Mouse (Mus musculus): ENCODE data around the gene Gm20518. TPM values are rescaled to one million over a fixed set of nuclear protein-coding genes. Genes with fewer than 3 reads are reported as not detected.

The Gm20518 gene
- polyA plus RNA-seq, 1 experiment, result 7.7 TPM

DNA sequence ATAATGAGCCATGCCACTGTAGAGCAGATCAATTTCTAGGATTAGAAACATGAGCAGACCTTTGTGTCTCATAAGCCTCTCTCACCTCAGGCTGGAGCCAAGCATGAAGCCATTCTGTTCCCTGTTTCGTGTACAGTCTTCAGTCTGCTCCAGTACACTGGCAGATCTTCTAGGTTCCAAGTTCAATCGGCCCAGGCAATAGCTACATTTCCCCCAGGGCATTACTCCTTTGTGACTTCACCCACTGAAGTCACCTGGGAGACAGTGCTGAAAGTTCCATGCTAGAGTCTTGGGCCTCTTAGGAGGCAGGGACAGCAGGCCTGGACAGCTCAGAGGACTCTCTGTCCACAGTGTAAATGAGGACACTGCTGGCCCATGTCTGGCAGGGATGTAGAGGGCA lies 2.5 kb upstream of the Gm20518 start, which contains the start of gene Tssk1:
Tssk1 (plus strand) TSS at position 301 of the 400 bp plus-strand sequence.
- no peak for TF ChIP-seq CTCF (conservative IDR thresholded peaks at IDR 0.05; ENCODE audit: insufficient read depth, insufficient read length, low read depth, low read length)
- no peak for TF ChIP-seq POLR2A (IDR thresholded peaks at IDR 0.05; ENCODE audit: low read depth, low read length)
- no peak for DNase-seq
- Histone ChIP-seq H3K27me3 (replicated peaks; ENCODE audit: control insufficient read depth, insufficient read depth, low read length) (no peaks in the 10 kb centered on the region), H3K4me3 (ENCODE audit: insufficient read depth, low read depth, low read length) (no peak within 1 kb of the TSS), H3K4me1 (ENCODE audit: control insufficient read depth, insufficient read depth, low read length) (peaks cover 16% of the 10 kb centered on the region), H3K27ac (ENCODE audit: insufficient read depth, low read depth, low read length) (no peak within 1 kb of the TSS), H3K36me3 (ENCODE audit: control insufficient read depth, insufficient read depth, low read length) (no peaks in the 10 kb centered on the region)
- 63% methylated on average over 2 of the region's 2 CpGs for WGBS

DNA sequence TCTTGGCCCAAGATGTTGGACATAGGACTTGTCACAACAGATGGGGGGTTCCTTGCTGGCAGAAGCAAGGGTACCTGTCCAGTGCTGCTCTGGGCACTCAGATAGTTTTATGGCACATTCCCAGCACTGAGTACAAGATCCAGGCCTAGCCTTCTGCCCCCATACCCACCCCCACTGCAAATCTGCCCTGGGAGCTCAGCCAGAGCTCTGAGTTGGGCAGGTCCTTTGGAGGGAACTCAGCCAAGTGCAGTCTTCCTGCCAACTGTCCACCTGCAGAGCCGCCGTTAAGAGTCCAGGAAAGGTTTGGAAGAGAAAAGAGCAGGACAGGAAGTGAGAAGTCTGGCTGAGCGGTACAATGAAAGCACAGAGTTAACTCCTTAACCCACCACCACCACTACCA lies 1.1 kb upstream of the Gm20518 start:
- H3K27ac ChIP-seq (ENCODE audit: insufficient read depth, low read depth, low read length), result peak overlapping the region; percentile 69
- WGBS, result 11% methylated on average over 3 of the region's 3 CpGs
- H3K4me1 ChIP-seq (ENCODE audit: control insufficient read depth, insufficient read depth, low read length), result peaks cover 16% of the 10 kb centered on the region
- peak; percentile 94 for DNase-seq
- H3K27me3 ChIP-seq (replicated peaks; ENCODE audit: control insufficient read depth, insufficient read depth, low read length), result no peaks in the 10 kb centered on the region
- TF ChIP-seq POLR2A (IDR thresholded peaks at IDR 0.05; ENCODE audit: low read depth, low read length) (no peak), CTCF (conservative IDR thresholded peaks at IDR 0.05; ENCODE audit: insufficient read depth, insufficient read length, low read depth, low read length) (no peak)
- H3K4me3 ChIP-seq (ENCODE audit: insufficient read depth, low read depth, low read length), result no peak overlapping the region
- H3K36me3 ChIP-seq (ENCODE audit: control insufficient read depth, insufficient read depth, low read length), result no peaks in the 10 kb centered on the region

- TF ChIP-seq CTCF (conservative IDR thresholded peaks at IDR 0.05; ENCODE audit: insufficient read depth, insufficient read length, low read depth, low read length), result no peak
- TF ChIP-seq POLR2A (IDR thresholded peaks at IDR 0.05; ENCODE audit: low read depth, low read length), result no peak
- H3K27ac ChIP-seq (ENCODE audit: insufficient read depth, low read depth, low read length), result peak overlapping the region; percentile 94
- DNase-seq, result peak; percentile 94
- H3K27me3 ChIP-seq (replicated peaks; ENCODE audit: control insufficient read depth, insufficient read depth, low read length), result no peaks in the 10 kb centered on the region
- H3K4me3 ChIP-seq (ENCODE audit: insufficient read depth, low read depth, low read length), result peak overlapping the region; percentile 85
- H3K36me3 ChIP-seq (ENCODE audit: control insufficient read depth, insufficient read depth, low read length), result no peaks in the 10 kb centered on the region
- H3K4me1 ChIP-seq (ENCODE audit: control insufficient read depth, insufficient read depth, low read length), result peaks cover 16% of the 10 kb centered on the region
- 1% methylated on average over 44 of the region's 44 CpGs for WGBS
These were observed 429 bp downstream of the Gm20518 start for GRCm38 (mm10) chr16:17890917-17891566.

GRCm38 (mm10) chr16:17890342-17890727 lies 1.1 kb downstream of the Gm20518 start:
- Histone ChIP-seq H3K27me3 (replicated peaks; ENCODE audit: control insufficient read depth, insufficient read depth, low read length) (no peaks in the 10 kb centered on the region), H3K27ac (ENCODE audit: insufficient read depth, low read depth, low read length) (no peak overlapping the region), H3K4me1 (ENCODE audit: control insufficient read depth, insufficient read depth, low read length) (peaks cover 21% of the 10 kb centered on the region), H3K36me3 (ENCODE audit: control insufficient read depth, insufficient read depth, low read length) (no peaks in the 10 kb centered on the region), H3K4me3 (ENCODE audit: insufficient read depth, low read depth, low read length) (peak overlapping the region; percentile 85)
- no peak for DNase-seq
- TF ChIP-seq POLR2A (IDR thresholded peaks at IDR 0.05; ENCODE audit: low read depth, low read length), result no peak
- no peak for TF ChIP-seq CTCF (conservative IDR thresholded peaks at IDR 0.05; ENCODE audit: insufficient read depth, insufficient read length, low read depth, low read length)
- 35% methylated on average over 2 of the region's 2 CpGs for WGBS

- Histone ChIP-seq H3K4me3 (ENCODE audit: insufficient read depth, low read depth, low read length) (no peak overlapping the region), H3K4me1 (ENCODE audit: control insufficient read depth, insufficient read depth, low read length) (peaks cover 22% of the 10 kb centered on the region), H3K36me3 (ENCODE audit: control insufficient read depth, insufficient read depth, low read length) (no peaks in the 10 kb centered on the region), H3K27me3 (replicated peaks; ENCODE audit: control insufficient read depth, insufficient read depth, low read length) (no peaks in the 10 kb centered on the region), H3K27ac (ENCODE audit: insufficient read depth, low read depth, low read length) (no peak overlapping the region)
- no peak for DNase-seq
- TF ChIP-seq CTCF (conservative IDR thresholded peaks at IDR 0.05; ENCODE audit: insufficient read depth, insufficient read length, low read depth, low read length) (no peak), POLR2A (IDR thresholded peaks at IDR 0.05; ENCODE audit: low read depth, low read length) (no peak)
- 77% methylated on average over 6 of the region's 6 CpGs for WGBS
These were observed 1.7 kb downstream of the Gm20518 start for GRCm38 (mm10) chr16:17889689-17890341.

- TF ChIP-seq CTCF (conservative IDR thresholded peaks at IDR 0.05; ENCODE audit: insufficient read depth, insufficient read length, low read depth, low read length) (no peak), POLR2A (IDR thresholded peaks at IDR 0.05; ENCODE audit: low read depth, low read length) (no peak)
- no peak overlapping the region for H3K27ac ChIP-seq (ENCODE audit: insufficient read depth, low read depth, low read length)
- 43% methylated on average over 6 of the region's 6 CpGs for WGBS
- no peaks in the 10 kb centered on the region for H3K27me3 ChIP-seq (replicated peaks; ENCODE audit: control insufficient read depth, insufficient read depth, low read length)
- H3K36me3 ChIP-seq (ENCODE audit: control insufficient read depth, insufficient read depth, low read length), result no peaks in the 10 kb centered on the region; the same call in 1 of the 2 replicates
- H3K4me1 ChIP-seq (ENCODE audit: control insufficient read depth, insufficient read depth, low read length), result peaks cover 11% of the 10 kb centered on the region
- H3K4me3 ChIP-seq (ENCODE audit: insufficient read depth, low read depth, low read length), result no peak overlapping the region
- no peak for DNase-seq
These were observed 7.4 kb downstream of the Gm20518 start for GRCm38 (mm10) chr16:17884116-17884515.

DNA sequence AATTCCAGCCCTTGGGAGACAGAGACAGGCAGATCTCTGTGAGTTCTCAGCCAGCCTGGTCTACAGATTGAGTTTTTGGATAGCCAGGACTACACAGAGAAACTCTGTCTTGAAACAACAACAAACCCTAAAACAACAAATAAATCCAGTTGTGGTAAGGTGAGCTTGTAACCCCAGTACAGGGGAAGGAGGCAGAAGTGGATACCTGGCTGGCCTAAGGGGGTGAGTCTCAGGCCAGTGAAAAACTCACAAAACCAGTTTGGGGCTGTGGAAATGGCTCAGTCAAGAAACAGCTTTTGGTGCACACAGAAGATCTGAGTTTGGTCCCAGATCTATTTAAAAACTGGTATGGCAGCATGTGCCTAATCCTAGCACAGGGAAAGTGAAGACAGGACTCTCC lies 9.3 kb downstream of the Gm20518 start:
- DNase-seq, result peak; percentile 17
- TF ChIP-seq CTCF (conservative IDR thresholded peaks at IDR 0.05; ENCODE audit: insufficient read depth, insufficient read length, low read depth, low read length) (no peak), POLR2A (IDR thresholded peaks at IDR 0.05; ENCODE audit: low read depth, low read length) (no peak)
- no peak overlapping the region for H3K4me3 ChIP-seq (ENCODE audit: insufficient read depth, low read depth, low read length)

More for the DNA sequence above, 9.3 kb downstream of the Gm20518 start:
- Histone ChIP-seq H3K27me3 (replicated peaks; ENCODE audit: control insufficient read depth, insufficient read depth, low read length) (no peaks in the 10 kb centered on the region), H3K27ac (ENCODE audit: insufficient read depth, low read depth, low read length) (no peak overlapping the region), H3K4me1 (ENCODE audit: control insufficient read depth, insufficient read depth, low read length) (peaks cover 11% of the 10 kb centered on the region), H3K36me3 (ENCODE audit: control insufficient read depth, insufficient read depth, low read length) (no peaks in the 10 kb centered on the region; the same call in 1 of the 2 replicates)
